Mouse (Mus musculus) monocyte, adult 59 days (primary cell): ENCODE measurements around the gene 1700037C18Rik. TPM values are rescaled to one million over a fixed set of nuclear protein-coding genes. Genes with fewer than 3 reads are reported as not detected.

Source experiments
- total RNA-seq, 2 experiments: library from RNA; stranded (reverse); gene quantifications; one replicate each; pipeline ENCODE4 v1.2.4; 2023

The 1700037C18Rik gene
- total RNA-seq, result 1 to 10 TPM; 3.7 to 4.3 TPM

GRCm38 (mm10) chr16:3908537-3909111 is at the start of gene 1700037C18Rik, which contains the start of gene Cluap1:
TSS of gene 1700037C18Rik (minus strand) at chr16:3908689.
TSS of gene Cluap1 (plus strand) at chr16:3908801.

DNA sequence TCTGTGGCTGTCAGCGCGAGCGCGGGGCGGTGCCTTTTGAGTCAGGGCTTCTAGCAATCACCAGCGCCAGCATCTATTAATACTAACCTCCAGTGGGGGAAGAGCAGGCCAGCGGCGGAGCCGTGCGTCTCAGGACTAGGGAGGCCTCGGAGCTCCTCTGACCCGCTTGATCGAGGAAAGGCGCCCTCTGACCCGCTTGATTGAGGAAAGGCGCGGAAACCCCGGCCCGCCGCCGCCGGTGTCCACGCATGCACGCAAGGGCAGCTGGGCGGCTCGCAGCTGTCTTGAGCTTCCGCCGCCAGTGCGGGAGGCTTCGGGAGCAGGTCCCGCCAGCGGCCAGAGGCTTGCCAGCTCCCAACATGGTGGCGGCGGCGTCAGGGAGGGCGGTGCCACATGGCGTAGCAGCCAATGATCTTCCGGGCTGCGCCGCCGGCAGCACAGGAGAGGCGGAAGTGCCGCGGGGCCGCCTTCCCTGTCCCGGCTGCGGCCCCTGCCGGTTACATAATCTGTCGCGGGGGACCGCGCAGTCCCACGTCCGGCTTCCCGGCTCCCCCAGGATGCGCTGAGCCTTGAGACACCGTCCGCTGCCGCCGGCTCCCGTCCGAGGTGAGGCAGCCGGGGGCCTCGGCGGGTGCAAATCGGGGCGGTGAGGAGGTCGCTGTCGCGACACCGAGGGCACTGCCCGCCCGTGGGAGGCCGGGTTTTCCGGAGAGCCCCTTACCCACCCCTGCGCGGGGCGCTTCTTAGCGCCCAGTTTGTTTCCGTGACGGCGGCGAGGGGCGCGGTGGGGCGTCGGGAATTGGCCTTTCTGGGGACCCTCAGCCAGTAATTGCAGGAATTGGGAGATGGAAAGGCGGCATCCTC is 24.1 kb downstream of the 1700037C18Rik start, which contains the start of the genes Zfp597 and Gm20695:
Zfp597 (minus strand) TSS at position 361 of the 864 bp plus-strand sequence.
Gm20695 (plus strand) TSS at position 448 of the 864 bp plus-strand sequence.

DNA sequence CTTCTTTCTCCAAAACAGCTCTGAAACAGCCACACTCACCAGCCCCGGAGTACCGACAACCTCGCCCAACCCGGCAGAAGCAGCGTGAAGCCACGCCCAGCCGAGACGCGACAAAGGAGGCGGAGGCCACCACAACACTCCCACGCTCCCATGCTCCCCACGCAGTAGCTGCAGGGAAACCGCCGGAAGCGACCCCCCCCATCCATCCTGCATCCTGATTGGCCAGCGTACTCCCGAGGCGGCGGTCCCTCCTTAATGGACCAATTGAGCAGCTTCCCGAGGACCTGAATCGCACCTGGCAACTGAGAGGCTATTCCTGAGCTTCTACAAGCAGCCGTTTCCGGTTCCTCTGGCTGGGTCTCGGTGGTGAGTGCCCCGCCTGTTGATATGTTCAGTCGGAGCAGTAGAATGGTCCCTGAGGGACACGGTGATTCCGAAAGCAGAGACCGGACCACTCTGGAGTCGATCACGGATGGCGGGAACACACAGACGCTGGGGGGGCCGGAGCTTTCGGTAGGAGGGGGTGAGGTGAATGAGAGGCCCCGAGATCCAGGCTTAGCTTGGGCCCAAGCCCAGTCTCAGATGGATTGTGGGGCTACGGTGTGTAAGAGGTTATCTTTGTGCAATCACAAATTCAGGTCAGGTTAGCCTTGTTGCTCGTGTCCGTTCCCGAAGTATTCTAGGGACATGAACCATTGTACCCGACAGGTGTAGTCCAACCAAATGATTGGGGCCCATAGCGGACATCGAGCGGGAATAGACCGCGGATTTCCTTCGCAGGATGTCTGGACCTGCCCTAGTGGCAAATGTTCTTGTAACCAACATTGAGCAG is 36.1 kb downstream of the 1700037C18Rik start, which contains the start of gene Naa60:
Naa60 (plus strand) TSS at position 160 of the 832 bp plus-strand sequence.

DNA sequence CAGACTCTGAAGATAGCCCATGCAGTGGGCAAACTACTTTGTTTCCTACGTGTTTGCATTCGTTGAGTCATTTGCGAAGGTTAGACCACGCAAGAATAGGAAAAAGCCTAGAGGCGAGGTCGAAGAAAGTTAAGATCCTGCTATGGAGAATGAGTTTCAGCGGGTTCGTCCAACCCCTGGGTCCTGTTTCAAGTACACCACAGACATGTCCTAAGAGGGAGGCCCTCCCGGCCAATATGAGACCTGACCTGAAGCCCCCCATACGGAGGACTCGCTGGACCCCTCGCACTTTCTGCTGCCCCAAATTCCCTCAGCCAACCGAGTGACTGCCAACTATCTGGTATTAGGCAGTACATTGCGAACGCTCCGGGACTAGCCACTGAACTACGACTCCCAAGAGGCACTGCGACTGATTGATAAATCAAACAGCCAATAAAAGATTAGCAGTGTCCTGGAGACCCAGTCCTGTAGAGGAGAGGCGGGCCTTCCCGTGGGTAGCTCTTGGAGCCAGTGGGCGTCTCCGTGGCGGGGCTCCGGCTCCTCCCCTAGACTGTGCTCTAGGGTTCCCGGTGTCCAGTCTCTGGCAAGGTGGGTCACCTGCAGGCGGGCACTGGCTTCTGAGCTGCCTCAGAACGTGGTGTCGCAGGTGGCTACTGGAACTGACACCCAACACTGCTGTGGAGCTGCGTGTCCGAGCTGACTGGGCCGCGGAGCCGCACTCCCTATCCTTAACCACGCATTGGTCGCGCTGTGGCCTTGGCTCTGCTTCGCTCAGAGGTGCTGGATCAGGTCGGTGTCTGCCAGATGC is 61.6 kb downstream of the 1700037C18Rik start, which contains the start of gene Zfp174:
Zfp174 (plus strand) TSS at position 558 of the 808 bp plus-strand sequence.

Other genes with a start within 250 kb of the 1700037C18Rik start
- gene Mefv, start 190.6 kb downstream of the 1700037C18Rik start, total RNA-seq, result 10 to 100 TPM; 86.4 to 98.5 TPM
- 10 to 100 TPM; 76.8 to 78.0 TPM for gene Zfp263, start 164.6 kb downstream of the 1700037C18Rik start, total RNA-seq
- not detected for gene Olfr15, start 77.8 kb downstream of the 1700037C18Rik start, total RNA-seq
- gene Zfp174, start 61.4 kb downstream of the 1700037C18Rik start, total RNA-seq, result under 1 TPM; 0.39 to 0.64 TPM
- gene Naa60, start 36.3 kb downstream of the 1700037C18Rik start, total RNA-seq, result 100 to 1,000 TPM; 118 to 130 TPM
- 10 to 100 TPM; 11.8 to 17.2 TPM for gene Zfp597, start 24.1 kb downstream of the 1700037C18Rik start, total RNA-seq
- gene Gm20695, start 24.0 kb downstream of the 1700037C18Rik start, total RNA-seq, result 1 to 10 TPM; 1.0 to 2.8 TPM
- gene Cluap1, start 112 bp upstream of the 1700037C18Rik start, total RNA-seq, result 10 to 100 TPM; 11.0 to 13.2 TPM
- 1 to 10 TPM; 1.7 to 2.6 TPM for gene Nlrc3, start 67.9 kb upstream of the 1700037C18Rik start, total RNA-seq
- 10 to 100 TPM; 30.3 to 34.9 TPM for gene Slx4, start 95.1 kb upstream of the 1700037C18Rik start, total RNA-seq
- gene Dnase1, start 128.3 kb upstream of the 1700037C18Rik start, total RNA-seq, result not detected
- 10 to 100 TPM; 39.4 to 41.5 TPM for gene Trap1, start 169.1 kb upstream of the 1700037C18Rik start, total RNA-seq